Mouse (Mus musculus) T-cell, adult 2 months (primary cell): Measurements from ENCODE around the gene Gpd1.
"Not testable (repeated sequence)": the region's sequence is repeated elsewhere in the genome, so short reads cannot be mapped to it uniquely, and the experiment has no call there.

Experiments
- DNase-seq: peaks from one replicate; pipeline ENCODE4 v3.0.0; 2022; ENCODE audit warnings: low spot score

Gene Gpd1

GRCm38 (mm10) chr15:99771601-99772276 is 54.4 kb downstream of the Gpd1 start:
- DNase-seq, result peak; percentile 41

GRCm38 (mm10) chr15:99772277-99772880 is 55.1 kb downstream of the Gpd1 start:
- DNase-seq, result peak; percentile 82

- not testable (repeated sequence) for DNase-seq
Measured at GRCm38 (mm10) chr15:99772881-99772924, 55.4 kb downstream of the Gpd1 start, which contains the start of gene Cers5. Gene Cers5, minus strand, starts transcription at chr15:99772885.

- DNase-seq, result no peak
Measured at GRCm38 (mm10) chr15:99772925-99773324, 55.6 kb downstream of the Gpd1 start.
